Mouse (Mus musculus): ENCODE measurements around the gene Pou3f3. TPM values are rescaled to one million over a fixed set of nuclear protein-coding genes. Genes with fewer than 3 reads are reported as not detected.

Gene Pou3f3
- total RNA-seq, 2 experiments from 2014 or later = not detected

DNA sequence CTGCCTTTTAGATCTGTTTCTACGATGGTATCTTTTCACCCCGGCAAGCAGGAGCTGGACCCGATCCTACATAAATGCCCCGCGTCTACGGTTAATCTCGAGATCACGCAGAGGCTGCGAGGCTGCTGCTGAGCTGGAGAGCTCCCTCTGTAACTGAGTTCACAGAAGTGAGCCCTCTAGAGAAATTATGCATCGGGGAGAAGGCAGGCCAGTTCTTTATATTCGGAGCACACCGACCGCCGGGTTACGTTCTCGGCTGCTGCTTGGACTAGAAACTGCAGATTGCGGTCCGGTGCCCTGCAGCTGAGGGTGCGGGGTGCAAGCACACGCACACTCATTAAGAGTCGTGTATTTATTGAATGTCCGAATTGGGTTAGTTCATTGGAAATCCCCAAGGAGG, 1.7 kb upstream of the Pou3f3 start:
- no peak for ATAC-seq (replicated peaks; ENCODE audit: low FRiP score, poor library complexity, severe bottlenecking)

DNA sequence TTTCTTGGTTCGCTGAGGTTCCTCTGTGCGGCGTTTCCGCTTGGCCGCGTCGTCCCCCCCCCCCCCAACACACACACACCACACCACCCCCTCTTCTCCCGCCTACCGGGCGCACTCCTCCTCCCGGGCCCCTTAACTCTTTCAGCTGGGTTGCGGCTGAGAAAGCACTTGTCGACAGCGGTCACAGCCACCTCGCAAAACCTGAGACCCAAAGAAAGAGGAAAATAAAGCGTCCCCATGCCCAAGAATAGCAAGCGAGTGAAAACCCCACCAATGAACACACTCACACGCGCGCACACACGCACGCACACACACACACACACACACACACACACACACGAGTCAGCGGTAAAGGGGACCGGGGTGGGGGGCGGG, 1.3 kb upstream of the Pou3f3 start:
- ATAC-seq (replicated peaks; ENCODE audit: low FRiP score, poor library complexity, severe bottlenecking) = no peak

DNA sequence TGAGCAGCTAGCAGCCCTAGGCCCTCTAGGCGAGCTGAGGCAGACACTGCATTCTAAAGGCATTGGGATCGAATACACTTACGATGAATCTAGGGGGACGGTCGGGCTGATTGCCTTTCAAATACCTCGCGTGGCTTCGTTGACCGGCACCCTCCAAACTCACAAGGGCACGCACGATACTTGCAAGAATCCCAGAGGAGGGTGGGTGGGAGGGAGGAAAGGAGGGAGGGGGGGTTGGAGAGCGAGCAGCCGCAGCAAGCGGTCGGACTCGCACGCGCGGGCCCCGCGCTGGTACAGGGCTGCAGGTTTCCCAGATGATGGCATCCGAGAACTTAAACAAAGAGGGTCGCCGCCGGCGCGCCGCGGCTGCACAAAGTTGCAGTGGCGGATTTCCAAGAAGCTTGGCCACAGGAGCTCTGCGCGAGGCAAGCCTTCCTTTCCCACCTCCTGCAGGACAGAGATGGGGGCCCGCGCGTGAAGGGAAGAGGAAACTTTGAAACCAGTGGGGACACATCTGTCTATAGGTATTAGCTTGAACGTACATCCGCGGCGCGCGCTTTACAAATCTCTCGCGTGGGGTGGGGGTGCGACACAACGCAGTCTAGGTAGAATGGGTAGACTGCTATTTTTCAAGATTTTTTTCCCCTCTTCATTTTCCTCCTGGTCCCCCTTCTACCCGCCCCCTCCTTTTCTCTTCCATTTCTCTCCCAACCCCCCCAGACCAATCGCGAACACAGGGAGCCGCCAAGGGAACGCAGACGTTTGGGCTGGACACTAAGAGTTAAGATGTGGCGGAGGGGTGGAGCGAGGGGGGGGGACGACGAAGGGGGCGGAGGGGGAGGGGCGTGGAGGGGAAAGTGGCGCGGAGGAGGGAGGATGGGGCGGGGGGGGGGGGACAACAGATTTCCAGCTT, 647 bp upstream of the Pou3f3 start:
- no peak for ATAC-seq (replicated peaks; ENCODE audit: low FRiP score, poor library complexity, severe bottlenecking)

DNA sequence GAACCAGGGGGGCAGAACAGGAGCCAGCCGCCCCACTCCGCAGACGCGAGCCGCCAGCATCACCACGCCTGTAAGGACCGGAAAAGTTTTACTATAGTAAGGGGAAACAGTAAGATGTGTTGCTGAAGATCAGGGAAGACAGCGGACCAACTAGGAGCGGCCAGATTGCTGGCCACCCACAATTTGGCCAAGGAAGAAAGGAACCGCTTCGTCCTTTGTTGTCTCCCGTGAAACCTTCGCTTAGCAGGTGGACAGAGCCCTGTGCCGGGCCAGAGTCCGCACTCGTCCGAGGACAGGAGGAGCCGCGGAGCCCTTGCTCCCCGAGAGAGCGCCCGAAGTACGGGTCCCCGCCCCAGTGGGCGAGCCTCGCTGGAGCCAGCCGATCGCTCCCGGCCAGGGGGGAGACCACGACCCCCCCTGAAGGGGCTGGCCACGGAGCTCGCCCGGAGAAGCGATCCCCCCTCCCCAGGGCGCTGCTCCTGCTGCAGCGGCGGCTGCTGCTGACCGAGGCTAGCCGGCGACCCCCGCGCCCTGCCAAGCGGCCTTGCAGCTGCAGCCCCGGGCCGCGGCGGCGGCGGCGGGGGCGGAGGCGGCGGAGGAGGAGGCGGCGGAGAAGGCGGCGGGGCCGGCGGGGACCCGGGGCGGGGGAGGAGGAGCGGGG, 933 bp downstream of the Pou3f3 start:
- no peak for ATAC-seq (replicated peaks; ENCODE audit: low FRiP score, poor library complexity, severe bottlenecking)

DNA sequence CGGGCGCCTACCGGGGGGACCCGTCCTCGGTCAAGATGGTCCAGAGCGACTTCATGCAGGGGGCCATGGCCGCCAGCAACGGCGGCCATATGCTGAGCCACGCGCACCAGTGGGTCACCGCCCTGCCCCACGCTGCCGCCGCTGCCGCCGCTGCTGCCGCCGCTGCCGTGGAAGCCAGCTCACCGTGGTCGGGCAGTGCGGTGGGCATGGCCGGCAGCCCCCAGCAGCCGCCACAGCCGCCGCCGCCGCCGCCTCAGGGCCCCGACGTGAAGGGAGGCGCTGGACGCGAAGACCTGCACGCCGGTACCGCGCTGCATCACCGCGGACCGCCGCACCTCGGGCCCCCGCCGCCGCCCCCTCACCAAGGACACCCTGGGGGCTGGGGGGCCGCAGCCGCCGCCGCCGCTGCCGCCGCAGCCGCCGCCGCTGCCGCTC, 1.8 kb downstream of the Pou3f3 start:
- ATAC-seq (replicated peaks; ENCODE audit: low FRiP score, poor library complexity, severe bottlenecking) = no peak

DNA sequence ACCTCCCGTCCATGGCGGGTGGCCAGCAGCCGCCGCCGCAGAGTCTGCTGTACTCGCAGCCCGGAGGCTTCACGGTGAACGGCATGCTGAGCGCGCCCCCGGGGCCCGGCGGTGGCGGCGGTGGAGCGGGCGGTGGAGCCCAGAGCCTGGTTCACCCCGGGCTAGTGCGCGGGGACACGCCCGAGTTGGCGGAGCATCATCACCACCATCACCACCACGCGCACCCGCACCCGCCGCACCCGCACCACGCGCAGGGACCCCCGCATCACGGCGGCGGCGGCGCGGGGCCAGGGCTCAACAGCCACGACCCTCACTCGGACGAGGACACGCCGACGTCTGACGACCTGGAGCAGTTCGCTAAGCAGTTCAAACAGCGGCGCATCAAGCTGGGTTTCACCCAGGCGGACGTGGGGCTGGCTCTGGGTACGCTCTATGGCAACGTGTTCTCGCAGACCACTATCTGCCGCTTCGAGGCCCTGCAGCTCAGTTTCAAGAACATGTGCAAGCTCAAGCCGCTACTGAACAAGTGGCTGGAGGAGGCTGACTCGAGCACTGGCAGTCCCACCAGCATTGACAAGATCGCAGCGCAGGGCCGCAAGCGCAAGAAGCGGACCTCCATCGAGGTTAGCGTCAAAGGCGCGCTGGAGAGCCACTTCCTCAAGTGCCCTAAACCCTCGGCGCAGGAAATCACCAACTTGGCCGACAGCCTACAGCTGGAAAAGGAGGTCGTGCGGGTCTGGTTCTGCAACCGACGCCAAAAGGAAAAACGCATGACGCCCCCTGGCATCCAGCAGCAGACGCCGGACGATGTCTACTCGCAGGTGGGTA, 2.4 kb downstream of the Pou3f3 start:
- no peak for ATAC-seq (replicated peaks; ENCODE audit: low FRiP score, poor library complexity, severe bottlenecking)

DNA sequence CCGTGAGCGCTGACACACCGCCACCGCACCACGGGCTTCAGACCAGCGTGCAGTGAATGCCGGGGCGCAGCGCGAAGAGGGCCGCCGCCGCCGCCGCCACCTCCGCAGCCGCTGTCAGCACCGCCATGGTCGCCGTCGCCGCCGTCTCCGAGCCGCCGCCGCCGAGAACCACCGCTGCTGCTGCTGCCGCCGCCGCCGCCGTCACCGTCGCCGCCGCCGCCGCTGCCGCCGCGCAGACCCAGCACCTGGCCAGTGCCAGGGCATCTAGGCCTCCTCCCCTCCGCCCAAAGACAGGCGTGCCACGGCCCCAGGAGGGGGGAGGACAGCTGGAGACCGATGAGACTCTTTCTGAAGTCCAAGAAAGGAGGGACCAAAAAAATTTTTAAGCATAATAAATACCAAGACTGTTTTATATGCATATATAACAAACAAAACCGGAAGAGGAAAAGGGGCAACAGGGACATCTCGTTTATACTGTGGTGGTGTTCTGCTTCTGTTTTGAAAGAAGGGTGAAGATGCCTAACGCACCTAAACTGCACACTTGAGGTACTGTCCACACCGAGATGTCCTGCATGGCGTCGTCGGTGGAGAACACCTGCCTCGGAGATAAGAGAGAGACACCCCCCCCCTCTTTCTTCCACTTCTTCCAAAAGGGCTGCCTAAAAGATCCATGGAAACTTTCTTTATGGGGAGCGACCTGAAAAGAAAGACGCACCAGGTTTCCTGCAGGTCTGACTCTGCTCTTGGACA, 3.2 kb downstream of the Pou3f3 start:
- ATAC-seq (replicated peaks; ENCODE audit: low FRiP score, poor library complexity, severe bottlenecking) = no peak

DNA sequence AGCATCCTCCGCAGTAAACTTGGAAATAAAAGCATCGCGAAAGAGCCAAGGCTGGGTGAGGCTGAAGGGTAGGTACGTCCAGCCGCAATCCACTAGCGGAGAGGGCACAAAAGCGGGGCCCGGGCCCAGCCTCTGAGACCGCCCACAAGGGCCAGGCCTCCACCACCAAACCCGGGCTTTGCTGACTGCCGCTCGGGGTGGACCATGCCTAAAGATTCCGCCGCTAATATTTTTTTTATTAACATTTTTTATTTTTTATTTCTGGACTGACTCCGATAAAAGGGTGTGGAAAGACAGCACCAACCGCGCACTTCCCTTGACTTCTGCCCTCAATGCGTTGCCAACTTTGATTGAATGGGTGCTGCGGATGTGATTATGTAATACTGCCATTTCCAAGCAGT, 3.9 kb downstream of the Pou3f3 start:
- ATAC-seq (replicated peaks; ENCODE audit: low FRiP score, poor library complexity, severe bottlenecking) = no peak

DNA sequence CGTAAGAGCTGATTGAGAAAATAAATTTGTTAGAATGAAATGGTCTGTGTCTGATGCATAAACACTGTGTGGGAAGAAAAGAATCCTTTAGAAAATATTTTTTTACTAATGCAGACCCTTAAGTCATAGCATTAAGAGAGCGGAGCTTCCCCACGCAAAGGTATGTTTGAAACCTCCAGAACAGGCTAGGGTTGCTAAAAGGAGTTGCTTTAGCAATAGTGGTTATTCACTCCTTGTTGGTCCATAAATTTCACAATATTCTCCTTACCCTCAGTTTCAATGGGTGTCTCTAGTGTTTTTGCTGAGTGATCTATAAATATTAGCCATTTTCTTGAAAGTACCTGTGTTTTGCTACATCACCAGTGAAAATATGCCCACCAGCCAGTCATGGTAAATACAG, 4.6 kb downstream of the Pou3f3 start:
- ATAC-seq (replicated peaks; ENCODE audit: low FRiP score, poor library complexity, severe bottlenecking) = no peak

DNA sequence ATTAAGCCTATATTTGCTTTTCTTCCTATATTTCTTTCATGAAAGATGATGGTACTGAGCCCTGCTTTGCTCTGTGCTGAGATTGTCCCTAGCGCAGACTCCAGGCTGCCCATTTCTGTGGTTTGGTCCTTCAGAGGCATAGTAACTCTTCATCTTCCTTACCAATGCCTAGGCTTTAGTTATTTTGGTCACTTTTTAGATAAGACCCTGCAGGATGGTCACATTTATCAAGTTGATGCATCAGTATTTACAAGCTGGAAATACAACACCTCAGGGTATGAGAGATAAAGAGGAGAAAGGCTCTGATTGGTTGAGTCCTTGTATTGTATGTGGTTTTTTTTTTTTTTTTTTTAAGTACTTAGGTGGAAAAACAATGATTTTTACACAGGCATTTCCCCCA, 5.2 kb downstream of the Pou3f3 start:
- ATAC-seq (replicated peaks; ENCODE audit: low FRiP score, poor library complexity, severe bottlenecking) = no peak

DNA sequence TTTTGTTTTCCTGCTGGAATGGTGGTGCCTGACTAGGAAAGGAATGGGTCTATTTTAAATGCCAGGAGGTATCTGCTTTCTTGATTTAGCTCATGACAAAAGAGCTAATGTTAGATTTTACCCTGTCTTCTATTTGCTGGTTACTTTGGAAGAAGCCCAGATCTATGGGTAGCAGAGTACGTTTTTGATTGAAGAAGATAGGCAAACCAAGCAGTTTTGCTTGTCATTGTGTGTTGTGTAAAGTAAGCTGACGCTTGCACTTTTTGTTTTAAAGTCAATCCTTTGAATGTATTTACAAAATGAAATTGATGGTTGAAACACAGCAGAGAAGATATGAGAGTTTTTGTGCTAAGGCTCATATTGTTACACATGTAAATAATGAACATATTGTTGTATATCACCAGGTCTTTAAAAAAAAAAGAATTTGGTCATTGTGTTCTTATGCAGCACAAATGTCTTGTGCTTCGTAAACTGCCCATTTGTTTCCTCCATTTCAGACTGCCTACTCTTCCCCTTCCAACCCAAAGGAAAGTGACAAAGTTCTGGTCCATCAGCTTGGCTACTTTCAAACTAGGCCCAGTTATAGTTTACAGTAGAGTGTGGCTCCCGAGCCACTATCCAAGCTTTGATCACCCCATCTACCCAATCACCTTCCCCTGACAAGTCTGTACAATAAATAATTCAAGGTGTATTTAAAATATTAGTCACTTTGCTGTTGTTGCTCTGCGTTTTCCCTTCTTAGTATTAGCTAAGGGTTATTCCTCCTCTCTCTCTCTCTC, 6.5 kb downstream of the Pou3f3 start:
- no peak for ATAC-seq (replicated peaks; ENCODE audit: low FRiP score, poor library complexity, severe bottlenecking)

DNA sequence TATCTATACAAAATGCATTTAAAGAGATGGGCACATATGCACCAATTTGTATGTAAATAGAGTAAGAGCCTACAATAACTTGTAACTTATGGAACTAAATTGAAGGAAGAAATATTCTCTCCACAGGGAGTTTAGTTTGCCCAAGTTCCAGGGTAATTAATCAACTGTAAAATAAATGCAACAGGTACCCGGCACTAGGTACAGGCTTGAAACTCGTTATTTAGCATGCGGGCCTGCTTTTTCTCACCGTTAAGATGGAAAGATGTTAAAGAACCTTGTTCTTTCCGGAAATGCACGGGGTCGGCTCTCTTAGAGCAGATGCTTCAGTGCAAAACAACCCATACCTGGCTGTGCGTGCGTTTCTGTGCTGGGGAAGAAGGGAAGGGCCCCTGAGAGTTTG, 7.4 kb downstream of the Pou3f3 start:
- ATAC-seq (replicated peaks; ENCODE audit: low FRiP score, poor library complexity, severe bottlenecking) = no peak

DNA sequence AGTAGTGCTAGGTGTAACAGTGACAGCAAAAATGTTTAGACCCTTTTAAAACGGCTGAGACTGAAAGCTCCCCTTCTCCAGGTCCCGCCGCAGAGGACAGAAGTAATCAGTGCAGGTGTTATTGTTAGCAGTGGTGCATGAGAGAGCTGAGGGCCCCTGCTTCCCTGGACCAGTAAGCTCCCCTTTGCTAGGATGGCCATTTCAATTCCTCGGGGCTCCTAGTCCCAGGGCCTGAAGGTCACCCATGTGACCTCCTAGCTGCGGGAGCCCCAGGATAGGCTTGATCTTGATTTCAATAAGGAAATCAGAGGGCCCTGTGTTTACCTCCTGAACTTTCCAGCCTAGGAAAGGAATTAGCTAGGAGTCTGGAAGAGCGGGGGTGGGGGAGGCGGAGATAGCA, 7.9 kb downstream of the Pou3f3 start:
- ATAC-seq (replicated peaks; ENCODE audit: low FRiP score, poor library complexity, severe bottlenecking) = no peak

DNA sequence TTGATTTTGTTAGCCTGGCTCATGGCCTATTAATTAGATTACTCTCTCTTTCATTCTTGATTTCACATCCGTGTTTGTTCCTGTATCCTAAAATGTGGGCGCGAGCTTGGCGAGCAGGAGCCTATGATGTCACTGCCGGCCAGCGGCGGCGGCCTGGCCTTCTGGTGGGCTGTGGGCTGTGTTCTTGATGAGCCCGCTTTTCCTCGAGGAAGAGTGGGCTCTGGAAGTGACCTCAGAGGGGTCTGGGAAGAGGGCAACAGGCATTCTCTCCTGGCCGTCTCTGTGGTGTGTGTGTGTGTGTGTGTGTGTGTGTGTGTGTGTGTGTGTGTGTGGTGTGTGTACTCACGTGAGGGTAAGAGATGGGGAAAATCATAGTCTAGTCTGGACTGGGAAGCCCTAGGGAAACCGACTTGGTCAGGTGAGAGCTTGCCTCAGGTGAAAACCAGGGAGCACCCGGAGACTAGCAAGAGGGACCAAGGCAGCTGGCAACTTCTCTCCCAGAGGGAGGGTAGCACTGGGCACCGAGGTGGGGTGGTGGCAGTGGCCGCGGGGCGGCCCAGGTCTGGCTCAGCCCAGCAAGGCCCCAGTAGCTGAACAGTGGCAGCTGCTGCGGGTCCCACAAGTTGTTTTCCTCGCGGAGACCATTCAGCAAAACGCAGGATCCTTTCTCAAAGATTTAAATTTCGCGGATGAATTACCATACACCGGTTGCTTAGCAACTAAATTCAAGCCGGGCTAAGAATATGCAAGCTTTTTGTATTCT, 8.5 kb downstream of the Pou3f3 start:
- ATAC-seq (replicated peaks; ENCODE audit: low FRiP score, poor library complexity, severe bottlenecking) = no peak

DNA sequence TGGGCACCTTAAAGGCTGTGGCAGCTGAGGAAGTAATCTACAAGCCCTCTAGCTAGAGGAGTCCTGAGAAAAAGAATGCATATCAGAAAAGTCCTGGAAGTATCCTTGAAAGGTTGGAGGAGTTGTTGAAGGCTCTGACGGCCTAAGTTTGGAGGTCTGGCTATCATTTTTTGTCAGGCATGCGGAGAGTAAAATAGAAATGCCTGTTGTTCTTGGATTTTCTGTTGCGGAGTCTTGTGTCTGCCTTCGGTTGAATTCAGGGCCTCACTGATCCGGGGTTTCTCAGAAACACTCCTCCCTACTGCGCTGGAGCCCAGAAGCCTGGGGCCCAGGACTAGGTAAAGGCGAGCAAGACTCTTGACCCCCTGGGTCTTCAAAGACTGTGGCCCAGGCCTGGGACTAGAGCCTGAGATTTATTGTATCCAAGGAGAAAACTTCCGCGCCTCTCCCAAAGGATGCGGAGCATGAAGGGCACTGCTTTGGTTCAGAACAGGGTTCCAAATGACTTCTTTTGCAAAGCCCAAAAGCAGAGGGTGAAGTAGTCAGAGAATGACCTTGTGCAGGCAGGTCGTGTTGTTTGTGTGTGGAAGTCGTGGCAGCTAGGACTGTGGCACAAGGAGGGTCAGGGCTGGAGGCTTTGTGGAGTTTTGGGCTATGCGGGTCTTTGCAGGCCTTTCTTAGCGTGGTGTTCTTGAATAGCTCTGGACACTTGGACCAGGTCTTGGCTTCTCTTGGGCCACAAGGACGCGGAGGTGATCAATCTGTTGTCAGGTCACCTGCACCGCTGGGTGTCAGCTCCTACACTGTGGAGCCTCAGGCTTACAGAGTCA, 9.6 kb downstream of the Pou3f3 start:
- ATAC-seq (replicated peaks; ENCODE audit: low FRiP score, poor library complexity, severe bottlenecking) = no peak

DNA sequence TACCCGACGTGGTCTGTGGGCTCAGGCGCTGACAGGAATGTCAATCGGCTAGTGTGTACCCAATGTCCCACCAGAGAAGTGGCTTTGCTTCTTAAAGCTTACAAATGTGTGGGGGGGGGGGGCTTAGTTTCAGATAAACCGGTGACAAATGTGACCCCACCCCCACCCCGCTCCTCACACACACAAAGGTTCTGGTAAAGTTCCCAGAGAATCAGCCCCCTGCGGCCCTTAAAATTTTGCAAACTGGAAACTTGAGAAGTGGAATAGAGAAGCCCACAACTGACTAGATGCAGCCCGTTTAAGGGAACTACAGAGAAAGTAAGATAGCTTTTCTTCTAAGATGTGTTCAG, 10.2 kb downstream of the Pou3f3 start:
- ATAC-seq (replicated peaks; ENCODE audit: low FRiP score, poor library complexity, severe bottlenecking) = no peak

DNA sequence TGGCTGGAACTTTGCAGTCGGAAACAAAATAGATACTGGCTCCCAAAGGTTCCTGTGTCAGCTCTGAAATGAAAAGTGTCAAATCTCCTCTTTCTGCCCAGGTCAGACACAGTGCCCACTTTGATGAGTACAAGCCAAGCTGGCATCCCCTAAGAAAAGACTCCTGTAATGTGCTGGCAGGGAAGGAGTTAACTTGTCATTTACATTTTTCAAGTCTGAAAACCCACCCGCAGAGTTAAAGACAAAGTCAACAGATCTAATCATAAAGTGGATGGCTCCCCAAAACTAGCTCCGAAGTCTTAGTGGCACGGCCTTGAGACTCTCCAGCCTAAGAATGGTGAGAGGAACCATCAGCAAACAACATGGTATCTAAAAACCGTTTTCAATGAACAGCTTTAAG, 11.6 kb downstream of the Pou3f3 start:
- ATAC-seq (replicated peaks; ENCODE audit: low FRiP score, poor library complexity, severe bottlenecking) = no peak

Data from erythroid progenitor cell, adult 5-6 weeks (primary cell).